Mouse (Mus musculus) midbrain, embryonic 11.5 days (tissue): ENCODE measurements around the gene Cdhr2. TPM values are rescaled to one million over a fixed set of nuclear protein-coding genes. Genes with fewer than 3 reads are reported as not detected.

ENCODE experiments used
- ATAC-seq: fragments of 200-750 bp; cut with Nextera tagmentation; 2 replicates; pipeline ENCODE4 v1.8.0; 2017; ENCODE audit warnings: moderate TSS enrichment, moderate library complexity; ENCODE audit not compliant: low FRiP score
- DNase-seq: peaks from one replicate; pipeline ENCODE4 v3.0.0; 2015; ENCODE audit warnings: low spot score; ENCODE audit errors: missing footprints
- H3K27ac ChIP-seq: fragments of 300-500 bp; sonication (generic); 2 replicates; pipeline ENCODE4 v1.5.1; 2014; ENCODE audit warnings: low read depth, low read length
- H3K27me3 ChIP-seq: fragments of 300-500 bp; sonication (generic); 2 replicates; pipeline ENCODE4 v1.6.1; 2014; ENCODE audit warnings: mild to moderate bottlenecking, low read length, moderate library complexity, mixed read lengths; ENCODE audit not compliant: control insufficient read depth, insufficient read depth
- H3K36me3 ChIP-seq: fragments of 300-500 bp; sonication (generic); 2 replicates; pipeline ENCODE4 v1.6.1; 2014; ENCODE audit warnings: mild to moderate bottlenecking, low read length, moderate library complexity, mixed read lengths; ENCODE audit not compliant: control insufficient read depth, insufficient read depth
- H3K4me1 ChIP-seq: fragments of 300-500 bp; sonication (generic); 2 replicates; pipeline ENCODE4 v1.6.1; 2014; ENCODE audit warnings: low read length; ENCODE audit not compliant: control insufficient read depth, insufficient read depth
- H3K4me2 ChIP-seq: fragments of 300-500 bp; sonication (generic); 2 replicates; pipeline ENCODE4 v1.6.1; 2014; ENCODE audit warnings: mild to moderate bottlenecking, moderate library complexity
- H3K4me3 ChIP-seq: fragments of 300-500 bp; sonication (generic); 2 replicates; pipeline ENCODE4 v1.5.1; 2014; ENCODE audit warnings: low read depth, low read length
- H3K9ac ChIP-seq: fragments of 300-500 bp; sonication (generic); 2 replicates; pipeline ENCODE4 v1.6.1; 2014; ENCODE audit warnings: low read length
- H3K9me3 ChIP-seq: fragments of 300-500 bp; sonication (generic); 2 replicates; pipeline ENCODE4 v1.6.1; 2016; ENCODE audit warnings: low read length; ENCODE audit not compliant: control insufficient read depth
- WGBS: fragments of 180-500 bp; shearing (Covaris S2); extraction: QIAGEN DNeasy Blood & Tissue Kit; methylation state at CpG from one replicate; pipeline ENCODE4 v1.1.7; 2014; 5-methylcytosine and 5-hydroxymethylcytosine counted together
- polyA plus RNA-seq: library from polyadenylated mRNA; unstranded; fragments of >200 nt; fragmentation: Nextera tagmentation; extraction: Ambion mirVana; gene quantifications from 2 replicates; pipeline ENCODE4 v1.2.1, GENCODE M21; 2014

Cdhr2 gene
- polyA plus RNA-seq, 1 experiment from 2014 or later, result not detected

DNA sequence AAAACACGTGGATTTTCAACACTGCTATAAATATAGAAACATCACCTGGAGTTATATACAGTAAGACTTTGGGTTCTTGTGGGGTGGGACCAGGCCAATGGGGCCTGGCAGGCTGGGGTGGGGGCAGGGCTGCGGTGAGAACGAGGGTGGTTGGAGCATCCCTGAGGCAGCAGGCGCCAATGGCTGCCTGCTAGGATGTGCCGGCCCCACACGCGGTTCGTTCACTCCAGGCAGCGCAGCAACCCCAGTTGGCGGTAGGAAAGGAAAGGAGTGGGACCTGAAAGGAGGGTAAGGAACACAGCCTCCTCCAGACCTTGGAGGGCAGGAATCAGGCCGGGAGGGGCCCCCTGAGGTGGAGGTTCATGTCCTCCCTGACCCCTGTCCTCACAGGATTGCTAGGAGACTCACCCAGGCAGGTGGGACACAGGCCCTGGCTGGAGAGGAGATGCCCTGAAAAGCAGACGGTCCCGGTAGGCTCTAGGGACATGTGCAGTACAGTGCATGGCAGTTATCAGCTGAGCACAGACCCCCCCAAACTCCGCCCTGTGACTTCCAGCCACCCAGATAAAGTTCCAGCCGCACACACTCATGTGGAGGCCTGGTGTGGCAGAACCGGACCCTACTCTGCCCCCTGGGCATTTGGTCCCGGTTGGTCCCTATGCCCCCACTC, 20.9 kb upstream of the Cdhr2 start:
- ATAC-seq, result no peak
- peaks cover 8% of the 10 kb centered on the region for H3K4me1 ChIP-seq
- no peak overlapping the region for H3K4me3 ChIP-seq
- peaks cover 44% of the 10 kb centered on the region for H3K36me3 ChIP-seq
- no peak for DNase-seq
- H3K9ac ChIP-seq, result no peak overlapping the region
- no peak overlapping the region for H3K27ac ChIP-seq
- H3K27me3 ChIP-seq, result no peaks in the 10 kb centered on the region
- no peak overlapping the region for H3K4me2 ChIP-seq
- no peaks in the 10 kb centered on the region for H3K9me3 ChIP-seq
- 83% methylated on average over 17 of the region's 17 CpGs for WGBS

DNA sequence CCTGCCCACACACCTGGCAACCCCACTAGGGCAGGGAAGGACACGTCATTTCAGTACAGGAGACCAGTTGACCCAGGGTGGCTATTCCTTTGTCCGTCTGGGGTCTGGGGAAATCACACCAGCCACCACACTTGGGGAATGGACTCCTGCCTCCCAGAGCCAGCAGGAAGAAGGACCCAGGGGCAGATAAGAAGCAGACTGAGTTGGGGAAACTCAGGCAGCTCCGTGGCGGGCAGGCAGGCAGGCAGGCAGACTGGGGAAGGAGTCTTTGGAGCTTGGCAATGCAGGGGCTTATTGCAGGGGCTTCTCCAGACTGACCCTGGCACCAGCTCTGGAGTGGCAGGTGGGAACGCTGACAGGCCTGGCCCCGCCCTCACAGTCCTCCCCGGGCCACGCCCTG, 20.0 kb upstream of the Cdhr2 start:
- Histone ChIP-seq H3K4me2 (no peak overlapping the region), H3K4me3 (no peak overlapping the region), H3K27me3 (no peaks in the 10 kb centered on the region), H3K9ac (no peak overlapping the region), H3K4me1 (peaks cover 17% of the 10 kb centered on the region), H3K27ac (no peak overlapping the region), H3K9me3 (no peaks in the 10 kb centered on the region), H3K36me3 (peaks cover 44% of the 10 kb centered on the region)
- ATAC-seq, result no peak
- 83% methylated on average over 8 of the region's 8 CpGs for WGBS
- no peak for DNase-seq

DNA sequence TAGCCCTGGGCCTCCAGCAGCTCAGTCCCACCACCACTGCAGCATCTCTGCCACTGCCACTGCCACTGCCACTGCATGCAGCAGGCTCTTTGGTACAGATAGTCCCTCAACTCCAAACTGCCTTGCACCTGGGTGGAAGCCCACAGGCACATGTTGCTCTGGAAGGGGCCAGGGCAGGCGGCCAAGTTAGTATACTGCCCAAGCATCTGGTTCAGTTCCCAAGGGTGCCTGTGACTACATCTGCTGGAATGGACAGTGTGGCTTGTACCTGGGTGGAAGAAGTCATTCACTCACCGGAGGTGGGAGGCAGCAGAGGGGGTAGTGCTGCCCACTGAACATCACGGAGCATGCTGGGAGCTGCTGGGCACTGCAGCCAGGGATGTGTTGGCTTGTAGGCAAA, 18.0 kb upstream of the Cdhr2 start:
- Histone ChIP-seq H3K27me3 (no peaks in the 10 kb centered on the region), H3K4me1 (peaks cover 17% of the 10 kb centered on the region), H3K9ac (no peak overlapping the region), H3K27ac (no peak overlapping the region), H3K4me2 (no peak overlapping the region), H3K9me3 (no peaks in the 10 kb centered on the region), H3K36me3 (peaks cover 44% of the 10 kb centered on the region), H3K4me3 (no peak overlapping the region)
- ATAC-seq (no peak), DNase-seq (peak; percentile 82)
- WGBS, result 93% methylated on average over 3 of the region's 3 CpGs

DNA sequence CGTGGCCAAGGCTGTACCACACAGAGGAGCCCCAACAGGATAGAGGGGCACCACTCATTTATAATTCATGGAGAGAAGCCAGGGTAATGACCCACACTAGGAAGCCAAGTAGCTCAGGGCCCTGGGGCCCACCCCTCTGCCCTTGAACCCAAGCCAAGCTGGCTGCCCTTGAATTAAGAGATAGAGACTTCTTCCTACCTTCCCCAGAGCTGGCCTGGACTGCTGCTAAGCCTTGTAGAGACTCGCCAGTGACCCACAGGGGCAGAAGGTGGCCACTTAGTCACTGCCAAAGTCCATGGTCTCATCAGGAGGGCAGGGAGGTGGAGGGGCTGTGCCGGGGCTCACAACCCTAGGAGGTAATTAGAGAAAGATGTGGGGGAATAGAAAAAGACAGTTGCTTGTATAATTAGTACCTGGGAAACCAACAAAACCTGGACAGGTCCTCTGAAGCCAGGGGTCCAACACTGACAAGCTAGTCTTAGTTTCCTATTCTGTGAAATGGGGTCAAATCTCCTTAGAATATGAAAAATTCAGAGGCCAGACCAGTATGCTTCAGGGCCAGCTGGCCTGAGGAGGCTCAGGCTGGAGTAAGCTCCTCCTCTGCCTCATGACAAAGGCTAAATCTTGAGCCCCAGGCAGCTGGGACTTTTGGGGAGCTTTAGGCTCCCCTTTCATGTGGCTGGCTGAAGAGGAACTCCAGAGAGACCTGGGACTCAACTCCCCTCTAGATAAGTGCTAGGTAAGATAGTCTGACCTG, 16.9 kb upstream of the Cdhr2 start:
- ATAC-seq, result no peak
- Histone ChIP-seq H3K36me3 (peaks cover 42% of the 10 kb centered on the region), H3K27ac (no peak overlapping the region), H3K9ac (no peak overlapping the region; the same call in 1 of the 2 replicates), H3K4me1 (peaks cover 20% of the 10 kb centered on the region), H3K9me3 (no peaks in the 10 kb centered on the region), H3K27me3 (no peaks in the 10 kb centered on the region), H3K4me2 (no peak overlapping the region), H3K4me3 (no peak overlapping the region)
- DNase-seq, result peak; percentile 75
- WGBS, result 79% methylated on average over 3 of the region's 3 CpGs

DNA sequence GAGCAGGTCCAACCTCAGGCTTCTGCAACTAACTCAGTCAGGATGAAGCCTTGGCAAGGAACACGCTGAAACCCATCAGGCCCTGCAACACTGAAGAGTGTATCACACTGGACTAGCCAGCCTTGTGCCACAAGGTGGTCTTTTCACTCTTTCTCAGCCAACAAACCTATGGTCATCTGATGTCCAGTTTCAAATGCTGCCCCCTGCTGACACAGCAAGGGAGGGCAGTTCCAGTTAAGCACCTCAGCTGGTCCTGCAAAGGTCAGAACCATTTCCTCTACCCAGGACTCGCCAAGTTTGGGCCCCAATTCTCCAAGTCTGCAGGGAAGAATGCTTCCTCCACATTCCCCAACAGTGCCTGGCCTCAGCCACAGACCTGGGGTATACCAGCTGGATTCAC, 16.1 kb upstream of the Cdhr2 start:
- peaks cover 20% of the 10 kb centered on the region for H3K4me1 ChIP-seq
- peak overlapping the region; percentile 79 for H3K4me3 ChIP-seq
- ATAC-seq (no peak), DNase-seq (peak; percentile 95)
- no peak overlapping the region for H3K27ac ChIP-seq
- H3K9me3 ChIP-seq, result no peaks in the 10 kb centered on the region
- no peaks in the 10 kb centered on the region for H3K27me3 ChIP-seq
- H3K9ac ChIP-seq, result peak overlapping the region; percentile 98
- WGBS, result 44% methylated on average over 2 of the region's 2 CpGs
- H3K36me3 ChIP-seq, result peaks cover 38% of the 10 kb centered on the region
- H3K4me2 ChIP-seq, result peak overlapping the region; percentile 92

DNA sequence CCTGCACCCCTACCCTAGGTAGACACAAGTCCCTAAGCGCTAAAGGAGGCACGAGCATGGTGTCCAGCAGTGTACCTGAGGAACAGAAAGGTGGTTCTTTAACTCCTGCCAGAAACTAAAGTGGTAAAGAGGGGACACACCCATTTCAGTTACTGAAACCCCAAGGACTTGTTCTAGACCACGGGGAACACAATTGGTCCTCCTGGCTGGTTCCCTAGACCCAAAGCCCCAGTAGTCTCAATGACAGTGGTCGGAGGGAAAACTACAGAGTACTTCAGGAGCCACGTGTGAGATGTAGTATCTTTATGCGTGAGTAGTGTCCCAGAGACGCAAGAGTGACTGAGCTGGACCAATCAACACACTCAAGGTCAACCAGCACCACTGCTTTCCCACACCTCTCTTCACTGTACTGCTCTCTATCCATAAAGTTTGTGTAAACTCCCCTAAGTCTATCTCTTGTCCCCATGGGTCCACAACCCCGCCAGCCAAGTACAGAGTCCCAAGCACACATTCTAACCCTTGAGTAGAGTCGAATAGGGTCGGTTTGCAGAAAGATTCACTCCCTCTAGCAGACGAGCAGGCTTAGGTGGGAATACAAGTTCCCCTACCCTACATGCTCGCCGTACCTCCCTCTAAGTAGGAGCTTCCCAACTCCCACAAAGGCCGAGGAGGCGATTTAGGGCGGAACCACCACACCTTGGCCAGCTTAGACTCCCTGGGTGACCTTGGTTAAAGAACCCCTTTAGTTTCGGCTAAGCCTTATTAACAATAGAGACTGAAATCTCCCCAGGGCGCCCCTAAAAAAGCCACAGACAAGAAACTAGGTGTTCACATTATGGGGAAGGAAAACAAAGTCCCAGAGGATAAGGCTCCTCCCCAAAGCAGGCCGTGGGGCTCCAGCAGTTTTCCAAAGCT, 14.9 kb upstream of the Cdhr2 start:
- Histone ChIP-seq H3K4me3 (peak overlapping the region; percentile 79), H3K9me3 (no peaks in the 10 kb centered on the region), H3K4me1 (peaks cover 20% of the 10 kb centered on the region), H3K9ac (peak overlapping the region; percentile 98), H3K27ac (peak overlapping the region; percentile 93), H3K4me2 (peak overlapping the region; percentile 92), H3K27me3 (no peaks in the 10 kb centered on the region), H3K36me3 (peaks cover 27% of the 10 kb centered on the region)
- ATAC-seq (no peak), DNase-seq (peak; percentile 87)
- 9% methylated on average over 19 of the region's 19 CpGs for WGBS

DNA sequence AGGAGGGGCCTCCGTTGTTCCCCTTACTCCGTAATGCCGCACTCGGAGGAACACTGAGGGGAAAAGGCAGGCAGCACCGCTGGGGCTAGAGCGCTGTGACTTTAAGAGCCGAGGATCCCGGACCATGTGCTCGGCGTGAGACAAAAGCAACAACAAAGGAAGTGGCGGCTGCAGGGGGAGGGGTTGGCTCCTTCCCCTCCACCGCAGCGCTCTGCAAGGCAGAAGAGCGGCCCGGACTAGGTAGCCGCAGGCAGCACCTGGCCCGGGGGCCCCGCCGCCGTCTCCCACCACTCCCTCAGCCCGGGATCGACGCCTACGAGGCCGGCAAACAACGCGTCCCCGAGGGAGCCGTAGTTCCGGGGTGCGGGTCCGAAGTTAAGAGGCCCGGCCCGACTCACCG, 14.2 kb upstream of the Cdhr2 start:
- under 1% methylated on average over 35 of the region's 35 CpGs for WGBS
- peaks cover 20% of the 10 kb centered on the region for H3K4me1 ChIP-seq
- peak; percentile 70 for ATAC-seq

DNA sequence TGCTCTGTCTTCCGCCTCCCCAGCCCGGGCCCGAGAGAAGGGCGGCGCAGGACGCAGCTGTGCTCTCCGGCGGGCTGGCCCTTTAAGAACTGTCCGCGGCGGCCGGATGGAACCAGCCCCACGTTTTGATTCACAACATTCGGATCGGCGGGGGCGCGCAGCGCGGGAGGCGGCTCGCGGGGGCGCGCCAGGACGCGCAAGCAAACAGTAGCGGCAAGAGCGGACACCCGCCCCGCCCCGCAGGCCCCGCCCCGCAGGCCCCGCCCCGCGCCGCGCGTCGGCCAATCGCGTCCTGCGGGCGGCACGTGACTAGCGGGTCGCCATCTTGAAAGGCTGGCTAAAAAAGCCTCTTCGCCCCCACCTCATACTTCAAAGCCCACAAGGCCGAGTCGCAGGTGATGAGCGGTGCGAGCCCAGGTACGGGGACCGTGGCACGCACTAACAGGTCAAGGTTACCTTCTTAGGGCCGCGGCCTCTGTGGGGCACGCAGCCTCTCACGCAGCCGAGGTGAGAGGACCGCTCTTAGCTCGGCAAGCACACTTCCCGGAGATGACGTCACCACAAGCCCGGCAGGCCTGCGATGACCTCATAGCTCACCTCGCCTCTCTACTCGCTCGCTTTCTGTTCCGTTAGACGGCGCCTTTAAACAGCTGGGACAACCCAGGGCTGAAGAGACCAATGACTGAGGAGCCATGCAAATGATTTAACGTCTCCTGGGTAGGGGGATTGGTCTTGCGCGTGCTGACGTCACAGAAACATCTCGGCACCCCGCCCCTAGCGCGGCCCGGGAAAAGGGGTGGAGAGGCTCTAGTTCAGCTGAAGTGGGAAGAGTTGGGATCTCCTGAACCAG, 13.5 kb upstream of the Cdhr2 start:
- Histone ChIP-seq H3K27me3 (no peaks in the 10 kb centered on the region), H3K27ac (peak overlapping the region; percentile 93), H3K36me3 (peaks cover 13% of the 10 kb centered on the region), H3K9me3 (no peaks in the 10 kb centered on the region), H3K4me1 (peaks cover 28% of the 10 kb centered on the region), H3K4me3 (peak overlapping the region; percentile 79), H3K9ac (peak overlapping the region; percentile 98), H3K4me2 (peak overlapping the region; percentile 92)
- 0% methylated on average over 77 of the region's 82 CpGs for WGBS
- DNase-seq, result peak; percentile 100
- peak; percentile 89 for ATAC-seq

More for the DNA sequence above, 14.2 kb upstream of the Cdhr2 start:
- H3K4me2 ChIP-seq, result peak overlapping the region; percentile 92
- peak overlapping the region; percentile 93 for H3K27ac ChIP-seq
- peak overlapping the region; percentile 98 for H3K9ac ChIP-seq
- peaks cover 20% of the 10 kb centered on the region for H3K36me3 ChIP-seq
- no peaks in the 10 kb centered on the region for H3K27me3 ChIP-seq
- DNase-seq, result peak; percentile 97
- peak overlapping the region; percentile 79 for H3K4me3 ChIP-seq
- no peaks in the 10 kb centered on the region for H3K9me3 ChIP-seq
